Mouse (Mus musculus) MEL-GATA-1-ER (cell line): ENCODE results near the gene Ranbp9.
"Not testable (repeated sequence)": the region's sequence is repeated elsewhere in the genome, so short reads cannot be mapped to it uniquely, and the experiment has no call there.

ENCODE experiments used
- DNase-seq: peaks from one replicate; pipeline ENCODE4 v3.0.0-alpha.2; 2012; ENCODE audit warnings: low read depth; ENCODE audit errors: extremely low read depth

Ranbp9 gene

GRCm38 (mm10) chr13:43496660-43497059 is 15.6 kb upstream of the Ranbp9 start:
- no peak for DNase-seq

- DNase-seq: no peak
Measured at GRCm38 (mm10) chr13:43495645-43496044, 14.6 kb upstream of the Ranbp9 start.

- no peak for DNase-seq
Measured at GRCm38 (mm10) chr13:43493725-43494124, 12.6 kb upstream of the Ranbp9 start.

- no peak for DNase-seq
Measured at GRCm38 (mm10) chr13:43493058-43493481, 12.0 kb upstream of the Ranbp9 start.

GRCm38 (mm10) chr13:43486501-43487213 is 5.6 kb upstream of the Ranbp9 start:
- no peak for DNase-seq

GRCm38 (mm10) chr13:43485278-43485976 is 4.3 kb upstream of the Ranbp9 start:
- DNase-seq: no peak

- no peak for DNase-seq
Measured at GRCm38 (mm10) chr13:43482782-43483181, 1.7 kb upstream of the Ranbp9 start.

GRCm38 (mm10) chr13:43481859-43482245 is 770 bp upstream of the Ranbp9 start:
- DNase-seq: no peak

- no peak for DNase-seq
Measured at GRCm38 (mm10) chr13:43480595-43480956, 506 bp downstream of the Ranbp9 start.

GRCm38 (mm10) chr13:43479767-43480571 is 1.1 kb downstream of the Ranbp9 start:
- no peak for DNase-seq

GRCm38 (mm10) chr13:43479024-43479705 is 1.9 kb downstream of the Ranbp9 start:
- no peak for DNase-seq

- no peak for DNase-seq
Measured at GRCm38 (mm10) chr13:43478586-43478985, 2.5 kb downstream of the Ranbp9 start.

GRCm38 (mm10) chr13:43477098-43477697 is 3.9 kb downstream of the Ranbp9 start:
- DNase-seq: no peak

GRCm38 (mm10) chr13:43476226-43476625 is 4.9 kb downstream of the Ranbp9 start:
- no peak for DNase-seq

GRCm38 (mm10) chr13:43474722-43475121 is 6.4 kb downstream of the Ranbp9 start:
- no peak for DNase-seq

GRCm38 (mm10) chr13:43471861-43472260 is 9.2 kb downstream of the Ranbp9 start:
- not testable (repeated sequence) for DNase-seq

GRCm38 (mm10) chr13:43469607-43470006 is 11.5 kb downstream of the Ranbp9 start:
- DNase-seq: no peak

GRCm38 (mm10) chr13:43464605-43465004 is 16.5 kb downstream of the Ranbp9 start:
- no peak for DNase-seq

- no peak for DNase-seq
Measured at GRCm38 (mm10) chr13:43457161-43457560, 23.9 kb downstream of the Ranbp9 start.

GRCm38 (mm10) chr13:43454431-43454830 is 26.7 kb downstream of the Ranbp9 start:
- DNase-seq: no peak
